In genomic region chr8:57779551-57779950, GRCm38 (mm10) we compare ENCODE assay signal across 22 mouse cellular contexts.
"Had no signal": no experiment of that assay in that cellular context is flagged by ENCODE, and none has a peak within 500 bp of the region (broad histone marks: within the 10 kb centered on the region; RNA-seq: fewer than 3 reads in every experiment).

No protein-coding gene starts in this region.

- ATAC-seq: hindbrain, postnatal 0 days; liver, embryonic 12.5 days had no signal

- H3K4me1 ChIP-seq: heart, embryonic 13.5 days; heart, embryonic 15.5 days; hindbrain, embryonic 13.5 days; hindbrain, embryonic 15.5 days; limb, embryonic 13.5 days; limb, embryonic 15.5 days; liver, embryonic 12.5 days had no signal

- H3K9me3 ChIP-seq: heart, embryonic 13.5 days; heart, embryonic 15.5 days; hindbrain, embryonic 13.5 days; hindbrain, embryonic 15.5 days; limb, embryonic 13.5 days; limb, embryonic 15.5 days; liver, embryonic 12.5 days had no signal

- H3K27me3 ChIP-seq: heart, embryonic 13.5 days; heart, embryonic 15.5 days; hindbrain, embryonic 13.5 days; hindbrain, embryonic 15.5 days; limb, embryonic 13.5 days; limb, embryonic 15.5 days; liver, embryonic 12.5 days had no signal

- H3K4me2 ChIP-seq: heart, embryonic 11.5 days; heart, embryonic 13.5 days; heart, embryonic 15.5 days; hindbrain, embryonic 13.5 days; hindbrain, embryonic 15.5 days; limb, embryonic 13.5 days; limb, embryonic 15.5 days; liver, embryonic 12.5 days had no signal

- H3K27ac ChIP-seq: gastrocnemius, adult 2 months; heart, adult 2 months; heart, embryonic 13.5 days; heart, embryonic 15.5 days; hindbrain, embryonic 13.5 days; hindbrain, embryonic 15.5 days; hindbrain, postnatal 0 days; limb, embryonic 13.5 days; limb, embryonic 15.5 days; liver, embryonic 12.5 days had no signal

- H3K9ac ChIP-seq: heart, embryonic 13.5 days; heart, embryonic 15.5 days; hindbrain, embryonic 13.5 days; hindbrain, embryonic 15.5 days; limb, embryonic 13.5 days; limb, embryonic 15.5 days; liver, embryonic 12.5 days had no signal

- H3K36me3 ChIP-seq: heart, embryonic 13.5 days; heart, embryonic 15.5 days; hindbrain, embryonic 13.5 days; hindbrain, embryonic 15.5 days; limb, embryonic 13.5 days; limb, embryonic 15.5 days; liver, embryonic 12.5 days had no signal

- H3K4me3 ChIP-seq: gastrocnemius, adult 2 months; heart, adult 2 months; heart, embryonic 13.5 days; heart, embryonic 15.5 days; hindbrain, embryonic 13.5 days; hindbrain, embryonic 15.5 days; limb, embryonic 13.5 days; limb, embryonic 15.5 days; liver, embryonic 12.5 days had no signal

- DNase-seq: gastrocnemius, adult 2 months; gastrocnemius, postnatal 10 days; gastrocnemius, postnatal 25 days; heart, adult 11 months; heart, adult 2 months; heart, postnatal 14 days; heart, postnatal 36 days; kidney, adult 11 months; kidney, postnatal 10 days; kidney, postnatal 25 days; layer of hippocampus, adult 9-11 months; layer of hippocampus, postnatal 36 days; left cerebral cortex, postnatal 4 days had no signal
